Mouse (Mus musculus): ENCODE measurements around the gene Dkc1. TPM values are rescaled to one million over a fixed set of nuclear protein-coding genes. Genes with fewer than 3 reads are reported as not detected.
"Not testable (repeated sequence)": the region's sequence is repeated elsewhere in the genome, so short reads cannot be mapped to it uniquely, and the experiment has no call there.

Gene Dkc1
- polyA plus RNA-seq, 1 experiment from 2014 or later: 45.9 TPM

- ATAC-seq (ENCODE audit: low read depth): no peak
- Histone ChIP-seq H3K4me2 (ENCODE audit: low read depth, low read length) (no peak overlapping the region), H3K9ac (replicated peaks; ENCODE audit: low read depth, low read length) (no peak overlapping the region), H3K4me3 (ENCODE audit: low read depth, low read length) (no peak overlapping the region), H3K36me3 (ENCODE audit: control insufficient read depth, insufficient read depth, low read length) (no peaks in the 10 kb centered on the region), H3K4me1 (ENCODE audit: control insufficient read depth, insufficient read depth, low read length) (no peaks in the 10 kb centered on the region), H3K27ac (ENCODE audit: low read depth, low read length) (no peak overlapping the region), H3K27me3 (ENCODE audit: control insufficient read depth, insufficient read depth, low read length) (no peaks in the 10 kb centered on the region), H3K9me3 (ENCODE audit: control insufficient read depth, low read length) (no peaks in the 10 kb centered on the region)
These were observed 41.3 kb downstream of the Dkc1 start for GRCm38 (mm10) chrX:75136938-75137337.

GRCm38 (mm10) chrX:75137729-75138128 lies 42.1 kb downstream of the Dkc1 start:
- 90% methylated on average over 2 of the region's 2 CpGs for WGBS
- no peak for ATAC-seq (ENCODE audit: low read depth)

DNA sequence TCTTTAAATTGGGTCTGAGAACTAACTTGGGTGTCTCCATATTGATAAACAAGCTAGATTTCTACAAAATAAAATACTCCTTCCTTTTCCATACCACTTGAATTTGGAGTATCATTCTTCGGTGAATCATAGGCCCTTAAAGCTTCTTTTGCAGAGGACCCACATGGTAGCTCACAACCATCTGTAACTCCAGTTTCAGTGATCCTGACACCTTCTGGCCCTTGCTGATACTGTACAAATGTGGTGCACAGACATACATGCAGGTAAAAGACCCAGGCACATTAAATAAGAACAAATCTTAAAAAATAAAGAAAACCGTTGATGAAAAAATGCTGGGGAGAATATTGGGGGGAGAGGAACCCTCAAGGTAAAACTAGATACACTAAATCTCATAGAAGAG lies 42.5 kb downstream of the Dkc1 start:
- H3K4me2 ChIP-seq (ENCODE audit: low read depth, low read length): no peak overlapping the region
- no peak for ATAC-seq (ENCODE audit: low read depth)
- WGBS: 98% methylated on average over 2 of the region's 2 CpGs
- H3K27me3 ChIP-seq (ENCODE audit: control insufficient read depth, insufficient read depth, low read length): no peaks in the 10 kb centered on the region
- H3K36me3 ChIP-seq (ENCODE audit: control insufficient read depth, insufficient read depth, low read length): no peaks in the 10 kb centered on the region
- H3K4me1 ChIP-seq (ENCODE audit: control insufficient read depth, insufficient read depth, low read length): no peaks in the 10 kb centered on the region
- no peaks in the 10 kb centered on the region for H3K9me3 ChIP-seq (ENCODE audit: control insufficient read depth, low read length)
- H3K27ac ChIP-seq (ENCODE audit: low read depth, low read length): no peak overlapping the region
- H3K9ac ChIP-seq (replicated peaks; ENCODE audit: low read depth, low read length): no peak overlapping the region
- H3K4me3 ChIP-seq (ENCODE audit: low read depth, low read length): no peak overlapping the region

More at GRCm38 (mm10) chrX:75137729-75138128, 42.1 kb downstream of the Dkc1 start:
- Histone ChIP-seq H3K9me3 (ENCODE audit: control insufficient read depth, low read length) (no peaks in the 10 kb centered on the region), H3K4me1 (ENCODE audit: control insufficient read depth, insufficient read depth, low read length) (no peaks in the 10 kb centered on the region), H3K27ac (ENCODE audit: low read depth, low read length) (no peak overlapping the region), H3K9ac (replicated peaks; ENCODE audit: low read depth, low read length) (no peak overlapping the region), H3K4me2 (ENCODE audit: low read depth, low read length) (no peak overlapping the region), H3K36me3 (ENCODE audit: control insufficient read depth, insufficient read depth, low read length) (no peaks in the 10 kb centered on the region), H3K4me3 (ENCODE audit: low read depth, low read length) (no peak overlapping the region), H3K27me3 (ENCODE audit: control insufficient read depth, insufficient read depth, low read length) (no peaks in the 10 kb centered on the region)

- H3K27ac ChIP-seq (ENCODE audit: low read depth, low read length); H3K9ac ChIP-seq (replicated peaks; ENCODE audit: low read depth, low read length); H3K27me3 ChIP-seq (ENCODE audit: control insufficient read depth, insufficient read depth, low read length); H3K36me3 ChIP-seq (ENCODE audit: control insufficient read depth, insufficient read depth, low read length); H3K9me3 ChIP-seq (ENCODE audit: control insufficient read depth, low read length); H3K4me1 ChIP-seq (ENCODE audit: control insufficient read depth, insufficient read depth, low read length): not testable (repeated sequence)
- 47% methylated on average over 3 of the region's 42 CpGs for WGBS
- Histone ChIP-seq H3K4me2 (ENCODE audit: low read depth, low read length) (peak overlapping the region; percentile 49), H3K4me3 (ENCODE audit: low read depth, low read length) (peak overlapping the region; percentile 29)
- peak; percentile 56 for ATAC-seq (ENCODE audit: low read depth)
These were observed 47.5 kb downstream of the Dkc1 start for GRCm38 (mm10) chrX:75143124-75143555.

DNA sequence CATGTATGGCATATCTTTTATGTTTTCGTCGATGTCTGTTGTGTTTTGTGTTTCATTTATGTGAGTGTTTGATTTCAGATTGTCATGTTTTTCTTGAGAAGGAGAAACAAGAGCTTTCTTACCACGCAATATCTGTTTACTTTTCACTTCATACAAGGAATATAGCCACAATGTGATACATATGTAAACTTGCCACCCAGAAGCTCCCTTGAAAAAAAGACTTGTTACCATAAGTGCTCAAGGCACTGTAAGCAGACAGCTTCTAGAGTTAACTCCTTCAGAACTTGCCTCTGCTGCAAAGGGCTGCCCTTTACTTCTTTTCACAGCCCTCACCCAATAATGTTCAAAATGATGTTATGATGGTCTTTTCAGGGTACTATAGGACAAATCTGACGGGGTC lies 52.8 kb downstream of the Dkc1 start:
- no peaks in the 10 kb centered on the region for H3K9me3 ChIP-seq (ENCODE audit: control insufficient read depth, low read length)
- no peak overlapping the region for H3K4me2 ChIP-seq (ENCODE audit: low read depth, low read length)
- no peak overlapping the region for H3K4me3 ChIP-seq (ENCODE audit: low read depth, low read length)
- ATAC-seq (ENCODE audit: low read depth): no peak
- H3K36me3 ChIP-seq (ENCODE audit: control insufficient read depth, insufficient read depth, low read length): no peaks in the 10 kb centered on the region
- WGBS: 91% methylated on average over 4 of the region's 4 CpGs
- no peak overlapping the region for H3K27ac ChIP-seq (ENCODE audit: low read depth, low read length)
- no peak overlapping the region for H3K9ac ChIP-seq (replicated peaks; ENCODE audit: low read depth, low read length)
- H3K27me3 ChIP-seq (ENCODE audit: control insufficient read depth, insufficient read depth, low read length): no peaks in the 10 kb centered on the region
- no peaks in the 10 kb centered on the region for H3K4me1 ChIP-seq (ENCODE audit: control insufficient read depth, insufficient read depth, low read length)

DNA sequence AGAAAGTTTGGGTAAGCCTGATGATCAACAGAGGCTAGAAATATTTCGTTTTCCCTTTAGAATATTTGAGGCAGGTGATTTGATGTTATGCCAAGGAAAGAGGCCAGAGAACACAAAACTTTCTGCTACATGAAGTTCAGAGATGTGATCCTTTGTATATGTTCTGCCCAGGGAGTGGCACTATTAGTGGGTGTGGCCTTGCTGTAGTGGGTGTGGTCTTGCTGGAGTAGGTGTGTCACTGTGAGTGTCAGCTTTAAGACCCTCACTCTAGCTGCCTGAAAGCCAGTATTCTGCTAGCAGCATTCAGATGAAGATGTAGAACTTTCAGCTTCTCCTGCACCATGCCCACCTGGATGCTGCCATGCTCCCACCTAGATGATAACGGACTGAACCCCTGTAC lies 54.6 kb downstream of the Dkc1 start:
- ATAC-seq (ENCODE audit: low read depth): no peak
- WGBS: 88% methylated on average over 2 of the region's 2 CpGs
- H3K9me3 ChIP-seq (ENCODE audit: control insufficient read depth, low read length): no peaks in the 10 kb centered on the region

DNA sequence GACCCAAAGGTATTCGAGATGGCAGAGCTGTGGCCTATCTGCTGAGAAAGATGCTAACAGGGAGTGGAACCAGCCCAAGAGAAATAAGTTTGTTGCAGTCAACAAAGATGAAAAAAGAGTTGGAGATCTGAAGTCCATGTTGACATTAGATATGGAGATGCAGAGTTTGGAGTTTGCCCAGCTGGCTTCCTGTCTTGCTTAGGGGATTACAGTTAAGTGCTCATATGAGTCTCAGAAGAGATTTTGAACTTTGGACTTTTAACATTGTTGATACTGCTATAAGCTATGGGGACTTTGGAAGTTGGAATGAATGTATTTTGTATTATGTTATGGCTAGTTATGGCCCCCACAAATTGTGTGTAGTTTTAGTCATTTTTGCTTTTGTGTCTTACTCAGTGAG lies 56.6 kb downstream of the Dkc1 start:
- Histone ChIP-seq H3K9ac (replicated peaks; ENCODE audit: low read depth, low read length) (no peak overlapping the region), H3K4me2 (ENCODE audit: low read depth, low read length) (no peak overlapping the region), H3K9me3 (ENCODE audit: control insufficient read depth, low read length) (no peaks in the 10 kb centered on the region), H3K27me3 (ENCODE audit: control insufficient read depth, insufficient read depth, low read length) (no peaks in the 10 kb centered on the region), H3K4me3 (ENCODE audit: low read depth, low read length) (no peak overlapping the region), H3K27ac (ENCODE audit: low read depth, low read length) (no peak overlapping the region), H3K36me3 (ENCODE audit: control insufficient read depth, insufficient read depth, low read length) (no peaks in the 10 kb centered on the region), H3K4me1 (ENCODE audit: control insufficient read depth, insufficient read depth, low read length) (no peaks in the 10 kb centered on the region)
- WGBS: 73% methylated on average over 1 of the region's 1 CpGs
- ATAC-seq (ENCODE audit: low read depth): no peak

More for the DNA sequence above, 54.6 kb downstream of the Dkc1 start:
- Histone ChIP-seq H3K9ac (replicated peaks; ENCODE audit: low read depth, low read length) (no peak overlapping the region), H3K4me1 (ENCODE audit: control insufficient read depth, insufficient read depth, low read length) (no peaks in the 10 kb centered on the region), H3K4me3 (ENCODE audit: low read depth, low read length) (no peak overlapping the region), H3K36me3 (ENCODE audit: control insufficient read depth, insufficient read depth, low read length) (no peaks in the 10 kb centered on the region), H3K27ac (ENCODE audit: low read depth, low read length) (no peak overlapping the region), H3K27me3 (ENCODE audit: control insufficient read depth, insufficient read depth, low read length) (no peaks in the 10 kb centered on the region), H3K4me2 (ENCODE audit: low read depth, low read length) (no peak overlapping the region)

GRCm38 (mm10) chrX:75155576-75156243 lies 60.1 kb downstream of the Dkc1 start:
- peak overlapping the region; percentile 53 for H3K4me2 ChIP-seq (ENCODE audit: low read depth, low read length)
- H3K27ac ChIP-seq (ENCODE audit: low read depth, low read length): no peak overlapping the region
- no peaks in the 10 kb centered on the region for H3K9me3 ChIP-seq (ENCODE audit: control insufficient read depth, low read length)
- H3K9ac ChIP-seq (replicated peaks; ENCODE audit: low read depth, low read length): peak overlapping the region; percentile 51
- peak; percentile 80 for ATAC-seq (ENCODE audit: low read depth)
- 21% methylated on average over 19 of the region's 49 CpGs for WGBS
- H3K4me3 ChIP-seq (ENCODE audit: low read depth, low read length): peak overlapping the region; percentile 33
- H3K36me3 ChIP-seq (ENCODE audit: control insufficient read depth, insufficient read depth, low read length): no peaks in the 10 kb centered on the region
- H3K4me1 ChIP-seq (ENCODE audit: control insufficient read depth, insufficient read depth, low read length): no peaks in the 10 kb centered on the region
- H3K27me3 ChIP-seq (ENCODE audit: control insufficient read depth, insufficient read depth, low read length): no peaks in the 10 kb centered on the region
